In the genomic region with DNA sequence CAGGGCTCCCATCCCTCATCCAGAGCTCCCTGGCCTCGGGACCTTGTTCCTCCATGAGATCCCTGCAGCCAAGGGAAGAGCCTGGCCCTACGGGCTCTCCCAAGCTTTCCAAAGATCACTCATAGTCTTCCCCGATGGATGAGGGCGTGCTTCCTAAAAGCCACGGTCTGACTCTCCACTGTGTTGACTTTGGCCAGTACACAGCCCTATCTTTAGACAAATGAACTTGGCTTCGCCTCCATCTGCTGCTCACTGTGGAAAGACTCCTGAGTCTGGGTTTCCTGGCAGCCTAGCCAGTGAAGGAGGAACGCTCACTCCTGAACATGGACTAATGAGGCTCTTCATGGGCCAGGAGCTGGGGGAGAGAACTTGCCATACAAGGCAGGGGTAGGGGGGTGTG, we compare ENCODE assay signal across 10 mouse cellular contexts.
A peak's percentile ranks its signal among the peaks of the same experiment; 100 is the strongest.
DNase-seq lines count a peak whose midpoint lies in the region; ATAC-seq and TF ChIP-seq lines count a peak whose summit lies in the region.
"Had no signal": no experiment of that assay in that cellular context is flagged by ENCODE, and none has a peak within 500 bp of the region (broad histone marks: within the 10 kb centered on the region; RNA-seq: fewer than 3 reads in every experiment).

No protein-coding gene starts in this region.

- no peaks in the 10 kb centered on the region for H3K27me3 ChIP-seq in liver, adult 2 months (ENCODE audit: control insufficient read depth, insufficient read depth, low read length)
- no peaks in the 10 kb centered on the region for H3K27me3 ChIP-seq in liver, embryonic 11.5 days (replicated peaks; ENCODE audit: control insufficient read depth, insufficient read depth, low read length)
- no peaks in the 10 kb centered on the region for H3K27me3 ChIP-seq in kidney, embryonic 14.5 days (ENCODE audit: control insufficient read depth, insufficient read depth, low read length)
- no peaks in the 10 kb centered on the region for H3K27me3 ChIP-seq in stomach, embryonic 14.5 days (ENCODE audit: control insufficient read depth, insufficient read depth, low read length)
- no peaks in the 10 kb centered on the region for H3K27me3 ChIP-seq in forebrain, embryonic 15.5 days

- no peaks in the 10 kb centered on the region for H3K9me3 ChIP-seq in liver, embryonic 11.5 days (ENCODE audit: control insufficient read depth, low read length)
- no peaks in the 10 kb centered on the region for H3K9me3 ChIP-seq in kidney, embryonic 14.5 days (ENCODE audit: control insufficient read depth, low read length)
- H3K9me3 ChIP-seq in stomach, embryonic 14.5 days (ENCODE audit: control insufficient read depth, low read depth, low read length) = no peaks in the 10 kb centered on the region
- H3K9me3 ChIP-seq in forebrain, embryonic 15.5 days = no peaks in the 10 kb centered on the region

- no peaks in the 10 kb centered on the region for H3K4me1 ChIP-seq in liver, adult 2 months (ENCODE audit: control insufficient read depth, insufficient read depth, low read length)
- H3K4me1 ChIP-seq in liver, embryonic 11.5 days (replicated peaks; ENCODE audit: control insufficient read depth, insufficient read depth, low read length) = no peaks in the 10 kb centered on the region
- no peaks in the 10 kb centered on the region for H3K4me1 ChIP-seq in kidney, embryonic 14.5 days (ENCODE audit: control insufficient read depth, insufficient read depth, low read length)
- H3K4me1 ChIP-seq in stomach, embryonic 14.5 days (ENCODE audit: control insufficient read depth, insufficient read depth, low read length) = no peaks in the 10 kb centered on the region
- H3K4me1 ChIP-seq in forebrain, embryonic 15.5 days = peaks cover 8% of the 10 kb centered on the region

- TF ChIP-seq POLR2A in liver, adult 2 months (IDR thresholded peaks at IDR 0.05; ENCODE audit: extremely low read depth, insufficient read depth, low read length) = no peak

- ATAC-seq in liver, embryonic 11.5 days (replicated peaks; ENCODE audit: low FRiP score) = no peak
- ATAC-seq in kidney, embryonic 14.5 days (ENCODE audit: low FRiP score, low TSS enrichment) = peak; percentile 26; the same call in 1 of the 2 replicates
- ATAC-seq in stomach, embryonic 14.5 days (ENCODE audit: insufficient number of reproducible peaks, insufficient read depth, low FRiP score, low read depth) = peak; percentile 26; the same call in 1 of the 2 replicates
- ATAC-seq in granulocyte monocyte progenitor cell, adult 5-6 weeks (replicated peaks; ENCODE audit: poor library complexity, severe bottlenecking) = no peak
- ATAC-seq in forebrain, embryonic 15.5 days (replicated peaks) = no peak

- no peak overlapping the region for H3K4me2 ChIP-seq in liver, embryonic 11.5 days
- H3K4me2 ChIP-seq in kidney, embryonic 14.5 days (replicated peaks; ENCODE audit: low read depth, low read length) = no peak overlapping the region
- no peak overlapping the region for H3K4me2 ChIP-seq in stomach, embryonic 14.5 days (replicated peaks; ENCODE audit: low read depth, low read length)
- no peak overlapping the region for H3K4me2 ChIP-seq in forebrain, embryonic 15.5 days (replicated peaks)

- DNase-seq in liver, adult 2 months (ENCODE audit: extremely low read depth, low read depth, low spot score) = peak; percentile 73
- no peak for DNase-seq in liver, embryonic 11.5 days (ENCODE audit: low spot score)
- DNase-seq in gastrocnemius, adult 8-10 months (ENCODE audit: low spot score in 2 of 2) = peak; percentile 20 to 28
- no peak for DNase-seq in layer of hippocampus, adult 8-10 months (ENCODE audit: low spot score in 2 of 2)
- DNase-seq: retina, postnatal 1 day had no signal

- no peak for TF ChIP-seq CTCF in liver, adult 2 months (IDR thresholded peaks at IDR 0.05; ENCODE audit: low read depth, low read length)

- H3K27ac ChIP-seq in liver, adult 2 months (replicated peaks; ENCODE audit: insufficient read depth, low read depth, low read length) = no peak overlapping the region
- H3K27ac ChIP-seq in liver, embryonic 11.5 days (ENCODE audit: low read depth, low read length) = no peak overlapping the region
- H3K27ac ChIP-seq in kidney, embryonic 14.5 days (ENCODE audit: low read depth, low read length) = no peak overlapping the region; the same call in 1 of the 2 replicates
- H3K27ac ChIP-seq in stomach, embryonic 14.5 days (ENCODE audit: low read length) = no peak overlapping the region
- H3K27ac ChIP-seq in forebrain, embryonic 15.5 days (replicated peaks) = no peak overlapping the region
- H3K27ac ChIP-seq: layer of hippocampus, adult 2 months had no signal

- H3K36me3 ChIP-seq in liver, adult 2 months (ENCODE audit: control insufficient read depth, insufficient read depth, low read length) = peaks cover 3% of the 10 kb centered on the region; the same call in 1 of the 2 replicates
- H3K36me3 ChIP-seq in liver, embryonic 11.5 days (ENCODE audit: control insufficient read depth, insufficient read depth, low read length) = no peaks in the 10 kb centered on the region; the same call in 1 of the 2 replicates
- peaks cover 13% of the 10 kb centered on the region; the same call in 1 of the 2 replicates for H3K36me3 ChIP-seq in kidney, embryonic 14.5 days (ENCODE audit: control insufficient read depth, insufficient read depth, low read length)
- H3K36me3 ChIP-seq in stomach, embryonic 14.5 days (ENCODE audit: control insufficient read depth, insufficient read depth, low read length) = peaks cover 49% of the 10 kb centered on the region
- H3K36me3 ChIP-seq in forebrain, embryonic 15.5 days = no peaks in the 10 kb centered on the region

- whole genome bisulfite sequencing in liver, adult 2 months = 26% methylated on average over 7 of the region's 7 CpGs
- WGBS in liver, embryonic 11.5 days = 72% methylated on average over 7 of the region's 7 CpGs
- 61% methylated on average over 7 of the region's 7 CpGs for WGBS in kidney, embryonic 14.5 days
- 55% methylated on average over 7 of the region's 7 CpGs for WGBS in stomach, embryonic 14.5 days
- WGBS in forebrain, embryonic 15.5 days = 90% methylated on average over 7 of the region's 7 CpGs

- no peak overlapping the region for H3K4me3 ChIP-seq in liver, adult 2 months (ENCODE audit: insufficient read depth, low read depth, low read length)
- H3K4me3 ChIP-seq in liver, embryonic 11.5 days (ENCODE audit: low read depth, low read length) = no peak overlapping the region
- H3K4me3 ChIP-seq in kidney, embryonic 14.5 days (ENCODE audit: low read length) = no peak overlapping the region
- no peak overlapping the region for H3K4me3 ChIP-seq in stomach, embryonic 14.5 days (ENCODE audit: low read depth, low read length)
- no peak overlapping the region for H3K4me3 ChIP-seq in forebrain, embryonic 15.5 days
- H3K4me3 ChIP-seq: layer of hippocampus, adult 2 months had no signal

- no peak overlapping the region for H3K9ac ChIP-seq in liver, adult 2 months (ENCODE audit: low read depth, low read length)
- no peak overlapping the region for H3K9ac ChIP-seq in liver, embryonic 11.5 days (ENCODE audit: low read depth, low read length)
- no peak overlapping the region for H3K9ac ChIP-seq in kidney, embryonic 14.5 days (ENCODE audit: low read depth, low read length)
- H3K9ac ChIP-seq in stomach, embryonic 14.5 days (replicated peaks; ENCODE audit: low read depth, low read length) = no peak overlapping the region
- H3K9ac ChIP-seq in forebrain, embryonic 15.5 days (replicated peaks) = no peak overlapping the region

- no peaks in the 10 kb centered on the region for H3K79me2 ChIP-seq in liver, adult 2 months (ENCODE audit: control insufficient read depth, insufficient read depth, low read length)

Comparison
In these comparisons a context has a peak if more than half of its experiments do, and no peak if none do; other contexts are left out.
1. DNase-seq: peak in liver, adult 2 months (single experiment) and gastrocnemius, adult 8-10 months (2 of 2); none in liver, embryonic 11.5 days (single experiment) and layer of hippocampus, adult 8-10 months (0 of 2).
2. ATAC-seq: peak in kidney, embryonic 14.5 days (single experiment) and stomach, embryonic 14.5 days (single experiment); none in liver, embryonic 11.5 days (single experiment), granulocyte monocyte progenitor cell, adult 5-6 weeks (single experiment) and forebrain, embryonic 15.5 days (single experiment).